Mouse (Mus musculus) megakaryocyte, embryonic 14.5 days (primary cell): ENCODE results near the gene Cd93.

Experiments used
- FLI1 ChIP-seq: IDR thresholded peaks from 2 replicates; pipeline ENCODE4 v1.6.1; 2012; ENCODE audit warnings: low read length, inconsistent platforms, mixed read lengths
- GATA1 ChIP-seq: IDR thresholded peaks from 3 replicates; pipeline ENCODE4 v1.6.1; 2012; ENCODE audit warnings: mixed read lengths, low read length, inconsistent platforms, borderline replicate concordance

GRCm38 (mm10) chr2:148430941-148431340, 12.4 kb downstream of the Cd93 start:
- TF ChIP-seq GATA1: no peak
- TF ChIP-seq FLI1: no peak
